Mouse (Mus musculus) left cerebral cortex, adult 8-10 months (tissue): Measurements from ENCODE around the gene Cetn4. TPM values are rescaled to one million over a fixed set of nuclear protein-coding genes. Genes with fewer than 3 reads are reported as not detected.

Source experiments
- DNase-seq, 2 experiments: peaks; one replicate each; pipeline ENCODE4 v3.0.0; 2022; ENCODE audit warnings: low spot score in 2 of 2
- total RNA-seq, 4 experiments: library from RNA; stranded (reverse); gene quantifications; 2 replicates each; pipeline ENCODE4 v1.2.4; 2022

Cetn4 gene
- 10 to 100 TPM; 12.1 to 12.7 (median 12.4) TPM for total RNA-seq

DNA sequence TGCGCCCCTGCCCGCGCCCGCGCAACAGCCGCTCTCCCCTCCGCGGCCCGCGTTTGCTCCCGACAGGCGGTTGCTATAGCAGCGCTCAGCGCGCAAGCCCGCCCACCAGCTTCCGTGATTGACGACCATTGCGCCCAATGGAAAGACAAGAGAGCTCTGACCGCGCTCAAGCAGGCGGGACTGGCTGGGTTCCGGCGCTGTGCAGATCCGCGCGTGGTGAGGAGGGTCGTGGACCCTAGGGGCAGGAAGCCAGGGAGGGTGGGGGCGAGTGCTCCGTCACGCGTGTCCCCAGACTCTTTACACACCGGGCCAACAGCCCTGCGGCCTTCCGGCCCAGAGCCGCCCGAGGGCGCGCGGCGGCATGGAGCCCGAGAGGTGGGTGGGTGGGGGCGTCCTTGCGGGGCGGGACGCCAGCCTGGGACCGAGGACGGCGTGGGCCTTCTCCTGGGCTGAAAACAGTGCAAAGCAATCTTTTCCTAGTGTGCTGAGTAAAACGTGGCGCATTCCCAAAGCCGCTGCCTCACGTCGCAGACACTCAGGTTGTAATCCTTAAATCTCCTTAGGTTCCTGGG, at the start of gene Cetn4, which contains the start of gene Bbs12:
TSS of gene Cetn4 (minus strand) at position 339 of the 572 bp plus-strand sequence.
TSS of gene Bbs12 (plus strand) at position 185 of the 572 bp plus-strand sequence.
- peak; percentile 89 to 99 for DNase-seq

DNA sequence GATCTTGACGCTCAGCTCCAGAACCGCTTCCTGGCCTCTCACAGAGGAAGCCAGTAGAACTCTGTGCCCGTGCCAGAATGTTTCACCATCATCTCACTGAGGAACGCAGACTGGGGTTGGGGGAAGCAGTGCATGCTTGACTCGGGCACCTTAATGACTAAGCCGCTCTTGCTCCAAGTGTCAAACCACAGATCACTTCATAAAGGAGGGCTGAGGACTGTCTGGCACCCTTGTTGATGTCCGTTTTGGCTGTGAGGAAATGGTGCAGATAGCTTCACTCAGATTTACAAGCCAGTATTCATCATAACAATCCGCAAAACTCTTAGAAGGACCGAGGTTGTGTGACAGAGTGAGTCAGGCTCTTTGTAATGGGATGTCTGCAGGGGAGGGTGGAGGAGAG, 48.2 kb upstream of the Cetn4 start:
- no peak for DNase-seq

DNA sequence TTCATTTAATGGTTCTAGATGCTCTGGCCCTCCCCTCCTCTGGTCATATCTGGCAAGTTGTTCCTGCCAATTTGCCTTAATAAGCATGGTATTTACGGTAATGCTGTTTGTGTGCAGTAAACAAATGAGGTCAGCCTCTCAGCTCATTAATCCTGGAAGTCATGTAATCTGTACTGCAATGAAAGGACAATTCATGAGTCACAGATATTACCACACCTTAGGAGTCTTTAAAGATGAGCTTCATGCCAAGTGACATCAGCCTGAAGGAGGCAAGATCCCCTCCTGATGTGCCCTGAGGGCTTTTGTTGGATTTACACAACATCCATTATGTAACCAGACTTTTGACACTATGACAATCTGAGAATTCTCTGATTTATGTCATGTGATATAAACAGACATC, 42.2 kb upstream of the Cetn4 start:
- no peak for DNase-seq

DNA sequence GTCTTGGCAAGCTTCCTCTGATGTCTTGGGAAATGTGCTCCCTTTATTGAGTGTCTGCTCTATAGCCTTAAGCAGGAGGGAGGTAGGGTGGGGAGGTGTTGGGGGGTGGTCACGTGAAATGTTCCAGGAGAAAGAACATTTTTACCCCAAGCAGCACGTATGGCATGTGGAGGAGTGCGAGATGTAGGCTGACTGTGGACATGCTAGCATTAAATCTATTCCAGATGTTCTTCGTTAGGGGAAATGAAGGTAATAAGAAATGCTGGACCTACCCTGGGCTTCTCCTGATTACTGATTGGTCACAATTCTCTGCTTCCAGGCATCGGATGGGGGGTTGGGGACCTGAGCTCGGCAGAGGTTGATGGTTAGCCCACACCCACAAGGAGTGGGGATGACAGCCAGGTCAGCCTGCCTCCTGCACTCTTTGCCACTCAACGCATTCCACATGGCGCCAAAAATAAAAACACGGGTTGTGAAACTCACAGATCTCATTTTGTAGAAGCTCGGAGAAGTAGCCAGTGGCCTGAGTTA, 41.5 kb upstream of the Cetn4 start:
- DNase-seq, result no peak

DNA sequence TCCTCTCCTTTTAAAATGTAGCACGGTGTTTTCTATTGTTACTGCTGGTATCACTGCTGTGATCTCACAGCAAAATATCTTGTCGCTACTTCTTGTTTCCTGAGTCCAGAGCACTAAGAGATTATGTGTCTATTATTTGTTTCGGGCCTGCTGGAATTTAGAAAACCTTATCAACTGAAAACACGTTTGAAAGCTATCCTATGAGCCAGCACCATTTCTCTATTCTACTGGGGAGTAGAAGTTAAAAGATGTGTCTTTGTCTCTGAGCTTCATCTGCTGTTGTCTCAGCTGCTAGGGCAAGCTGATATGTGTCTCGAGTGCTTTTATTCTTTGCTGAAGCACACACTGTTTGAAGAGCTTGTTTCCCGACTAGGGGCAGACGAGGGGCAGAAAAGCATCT, 37.9 kb upstream of the Cetn4 start:
- no peak for DNase-seq

DNA sequence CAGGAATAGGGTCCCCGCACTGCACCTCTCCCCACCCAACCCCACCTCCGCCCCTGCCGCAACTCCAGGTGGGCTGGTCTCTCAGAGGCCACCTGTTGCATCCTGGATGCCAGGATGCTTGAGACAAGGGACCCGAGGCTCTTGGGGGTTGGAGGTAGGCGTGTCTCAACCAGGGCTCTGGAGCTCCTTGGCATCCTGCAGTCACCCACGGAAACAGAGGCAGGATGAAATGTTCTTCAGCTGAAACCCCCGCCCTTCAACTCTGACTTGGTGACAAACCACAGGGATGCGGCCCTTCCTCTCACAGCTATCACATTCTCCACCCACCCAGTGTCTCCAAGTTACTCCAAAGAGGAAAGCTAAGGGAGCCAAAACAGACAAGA, 36.6 kb upstream of the Cetn4 start:
- no peak for DNase-seq

DNA sequence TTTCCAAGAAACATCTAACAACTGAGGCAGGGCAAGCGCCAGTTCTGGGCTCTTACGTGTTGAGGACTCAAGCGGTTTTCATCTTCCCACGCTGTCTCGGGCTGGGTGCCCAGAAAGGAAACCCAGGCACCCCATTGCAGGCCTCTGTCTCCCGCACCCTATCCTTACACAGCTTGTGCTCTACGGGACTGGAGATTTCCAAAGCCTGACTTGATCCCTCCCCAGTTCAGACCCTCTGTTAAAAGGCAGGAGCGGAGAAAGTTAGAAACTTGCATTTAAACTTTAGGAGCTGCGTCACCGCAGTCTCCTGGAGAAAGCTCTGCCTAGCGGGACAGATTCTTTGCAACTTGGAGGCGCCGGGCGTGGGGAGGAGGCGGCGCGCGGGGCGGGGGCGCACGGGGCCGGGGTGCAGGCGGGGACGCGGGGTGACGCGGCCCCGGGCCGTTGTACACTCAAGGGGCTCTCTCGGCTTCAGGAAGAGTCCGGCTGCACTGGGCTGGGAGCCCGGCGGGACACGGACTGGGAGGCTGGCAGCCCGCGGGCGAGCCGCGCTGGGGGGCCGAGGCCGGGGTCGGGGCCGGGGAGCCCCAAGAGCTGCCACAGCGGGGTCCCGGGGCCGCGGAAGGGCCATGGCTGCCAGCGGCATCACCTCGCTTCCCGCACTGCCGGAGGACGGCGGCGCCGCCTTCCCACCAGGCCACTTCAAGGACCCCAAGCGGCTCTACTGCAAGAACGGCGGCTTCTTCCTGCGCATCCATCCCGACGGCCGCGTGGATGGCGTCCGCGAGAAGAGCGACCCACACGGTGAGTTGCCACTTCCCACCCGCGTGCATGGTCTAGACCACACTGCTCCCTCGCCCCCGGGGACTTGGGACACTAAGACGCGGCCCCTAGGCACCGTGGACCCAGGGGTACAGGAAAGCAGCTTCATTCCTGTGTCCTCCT, 36.0 kb upstream of the Cetn4 start, which contains the start of gene Fgf2:
TSS of gene Fgf2 (plus strand) at position 126 of the 945 bp plus-strand sequence.
- peak; percentile 19 to 35 for DNase-seq

DNA sequence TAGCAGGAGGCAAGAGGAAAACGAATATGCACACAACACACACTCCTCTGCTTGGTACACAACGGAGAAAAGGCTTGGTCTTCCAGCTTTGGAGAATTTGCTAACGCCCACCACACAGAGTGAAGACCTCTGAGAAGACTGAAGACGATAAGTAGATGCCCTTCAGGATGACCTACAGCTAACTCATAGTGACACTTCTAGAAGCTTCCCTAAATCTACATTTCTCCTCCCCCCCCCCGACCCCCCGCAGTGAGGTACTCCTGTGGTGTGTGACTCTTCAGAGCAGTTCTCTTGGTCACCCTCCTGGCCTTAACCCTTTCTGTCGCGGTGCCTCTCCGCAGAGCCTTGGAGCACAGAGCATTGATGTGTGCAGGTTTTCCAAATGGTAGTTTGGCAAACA, 35.2 kb upstream of the Cetn4 start:
- no peak for DNase-seq

DNA sequence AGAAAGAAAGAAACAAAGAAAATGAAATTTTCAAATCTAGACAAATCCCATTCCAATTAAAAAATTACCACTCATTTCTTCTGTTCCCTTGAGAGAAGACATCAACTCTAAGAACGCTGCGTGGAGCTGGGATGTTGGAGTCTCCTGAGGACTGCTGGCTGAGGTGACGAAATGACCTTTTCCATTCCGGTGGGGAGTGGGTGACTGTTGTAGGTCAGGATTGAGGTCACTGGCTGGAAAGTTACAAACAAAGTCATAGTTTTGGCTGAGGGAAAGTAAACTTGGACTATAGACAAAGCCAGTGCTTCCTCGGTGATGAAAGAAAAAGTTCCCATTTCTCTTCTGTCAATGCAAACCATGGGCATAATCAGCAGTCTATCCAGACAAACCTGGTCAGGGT, 30.3 kb upstream of the Cetn4 start:
- DNase-seq, result no peak

DNA sequence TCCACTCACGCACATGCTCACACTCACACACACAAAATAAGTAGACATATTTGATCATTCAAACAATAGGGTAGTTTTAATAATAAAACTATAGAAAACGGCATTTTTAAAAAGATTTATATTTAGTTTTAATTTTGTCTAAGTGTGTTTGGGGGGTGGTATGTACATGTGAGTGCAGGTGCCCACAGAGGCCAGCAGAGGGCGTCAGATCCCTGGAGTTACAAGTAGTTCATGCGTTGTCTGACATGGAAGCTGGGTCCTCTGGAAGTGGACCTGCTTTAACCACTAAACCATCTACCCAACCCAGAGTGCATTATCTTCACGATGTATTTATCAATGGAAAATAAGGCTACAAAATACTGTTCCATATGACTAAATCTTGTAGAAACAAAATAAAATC, 28.6 kb upstream of the Cetn4 start:
- DNase-seq, result no peak

DNA sequence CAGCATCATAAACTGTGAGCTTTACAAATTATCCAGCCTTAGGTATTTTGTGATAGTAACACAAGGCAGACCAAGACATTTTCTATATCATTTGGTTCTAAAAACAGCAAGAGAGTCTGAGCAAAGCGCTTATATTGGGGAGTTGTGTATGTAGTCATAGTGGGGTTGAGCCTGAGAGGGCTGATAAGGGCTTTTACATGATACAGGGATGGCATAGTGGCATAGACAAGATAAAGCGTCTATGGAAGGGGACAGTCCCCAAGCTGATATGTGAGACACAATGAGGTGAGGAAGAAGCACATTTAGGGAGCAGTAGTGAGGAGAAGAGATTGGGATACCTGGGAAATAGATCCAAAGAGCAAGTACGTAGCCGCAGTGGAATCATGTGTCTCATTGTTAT, 21.5 kb upstream of the Cetn4 start:
- no peak for DNase-seq

DNA sequence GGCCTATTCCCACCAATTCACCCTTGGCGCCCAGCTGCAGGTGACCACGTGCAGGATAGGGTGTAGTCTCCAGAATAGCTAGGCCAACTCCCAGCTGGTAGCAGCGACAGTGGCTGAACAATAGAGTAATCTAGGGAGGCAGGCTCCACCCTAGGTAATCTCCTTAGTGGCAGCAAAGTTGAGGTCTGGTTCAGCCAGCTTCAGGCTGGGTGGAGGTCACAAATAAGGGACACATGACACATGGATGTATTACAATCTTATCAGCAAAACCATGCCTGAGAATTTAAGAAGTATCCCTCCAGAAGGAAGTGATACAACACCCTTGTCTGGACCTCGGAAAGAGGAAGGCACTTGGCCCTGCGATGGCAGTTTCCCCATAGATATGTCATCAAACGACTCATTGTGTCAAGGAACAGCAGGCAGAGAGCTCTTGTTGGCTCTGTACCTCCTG, 19.5 kb upstream of the Cetn4 start:
- no peak for DNase-seq

DNA sequence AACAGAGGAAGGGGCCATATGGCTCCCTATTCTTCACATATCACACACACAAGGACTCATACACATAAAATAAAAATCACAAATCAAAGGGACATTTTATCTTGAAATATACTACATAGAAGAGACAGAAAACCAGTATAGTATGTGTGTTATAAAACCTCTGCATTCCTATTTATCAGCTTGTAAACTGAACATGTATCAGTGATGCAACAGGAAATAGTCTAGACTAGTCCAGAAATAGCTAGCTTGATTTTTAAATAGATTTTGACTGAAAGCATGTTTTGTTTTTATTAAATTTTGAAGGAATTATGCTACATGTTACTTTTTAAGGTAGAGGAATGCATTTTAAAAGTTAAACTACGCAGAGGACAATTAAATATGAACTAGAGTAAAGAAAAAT, 17.5 kb upstream of the Cetn4 start:
- no peak for DNase-seq

DNA sequence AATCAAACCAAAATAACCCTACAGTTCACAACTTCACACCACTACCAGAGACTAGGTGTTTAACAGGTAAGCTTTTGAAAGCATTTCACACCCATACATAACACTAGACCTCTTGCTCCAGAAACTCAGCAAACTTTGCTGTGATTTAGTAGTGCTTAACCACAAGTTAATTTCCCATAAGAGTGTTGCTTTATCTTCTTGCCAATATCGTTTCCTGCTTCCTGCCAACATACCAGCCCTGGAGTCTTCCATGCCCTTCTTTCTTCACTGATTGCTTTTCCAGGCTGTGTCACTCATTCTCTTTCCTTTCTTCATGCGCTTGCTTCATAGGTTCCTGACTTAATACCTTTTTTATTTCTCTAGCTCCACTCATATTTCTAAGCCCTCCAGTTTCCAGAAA, 16.0 kb upstream of the Cetn4 start:
- DNase-seq, result no peak

DNA sequence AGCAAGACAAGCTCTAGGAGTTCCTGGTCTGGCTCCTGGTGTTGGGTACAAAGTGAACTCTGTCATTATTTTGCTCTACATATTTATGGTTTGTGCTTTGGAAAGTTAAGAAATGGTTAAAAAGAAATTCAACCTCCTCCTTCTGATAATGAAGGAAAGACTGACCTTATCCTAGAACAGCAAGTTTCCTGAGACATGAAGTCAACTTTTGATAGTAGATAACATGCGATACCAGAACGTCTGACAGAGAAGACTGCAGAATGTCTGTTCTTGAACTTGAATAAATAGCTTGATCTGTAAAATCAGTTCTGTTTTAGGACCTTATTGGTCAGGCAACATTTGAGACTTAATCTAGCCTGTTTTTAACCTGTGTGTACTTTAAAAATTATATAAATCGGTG, 14.1 kb upstream of the Cetn4 start:
- DNase-seq, result no peak

DNA sequence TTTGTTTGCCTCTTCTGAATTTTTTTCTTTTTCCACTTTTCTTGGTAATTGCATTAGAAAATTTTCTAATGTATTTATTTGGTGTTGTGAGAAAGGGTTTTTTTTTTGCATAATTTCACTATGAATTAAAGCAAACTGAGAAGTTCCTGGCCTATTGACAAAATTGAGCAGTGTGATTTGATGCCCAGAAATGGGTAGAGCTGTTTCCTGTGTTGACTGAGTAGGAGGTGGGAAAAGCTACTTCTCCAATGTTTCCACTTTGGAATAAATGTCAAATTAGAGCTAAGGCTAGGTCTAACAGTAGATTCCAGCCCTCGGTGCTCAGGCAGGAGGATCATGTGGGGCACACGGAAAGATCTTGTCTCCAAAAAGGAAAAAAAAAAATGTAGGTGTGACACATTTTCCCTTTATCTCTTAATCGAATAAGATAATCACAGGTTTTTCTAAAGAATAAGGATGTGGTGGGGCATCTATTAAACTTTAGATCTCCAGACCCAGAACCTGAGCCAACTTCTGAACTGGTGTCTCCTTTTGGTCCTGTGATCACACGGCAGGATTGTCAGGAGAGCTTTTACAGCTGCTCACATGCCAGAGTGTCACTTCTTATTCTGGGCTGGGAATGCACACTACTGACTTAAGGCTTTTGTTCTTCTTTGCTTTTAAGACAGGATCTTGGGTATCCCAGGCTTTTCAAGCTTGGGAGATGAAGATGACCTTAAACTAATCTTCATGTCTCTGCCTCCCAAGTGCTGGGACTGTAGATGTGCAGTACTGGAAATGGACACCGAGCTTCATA, 13.0 kb upstream of the Cetn4 start:
- no peak for DNase-seq

DNA sequence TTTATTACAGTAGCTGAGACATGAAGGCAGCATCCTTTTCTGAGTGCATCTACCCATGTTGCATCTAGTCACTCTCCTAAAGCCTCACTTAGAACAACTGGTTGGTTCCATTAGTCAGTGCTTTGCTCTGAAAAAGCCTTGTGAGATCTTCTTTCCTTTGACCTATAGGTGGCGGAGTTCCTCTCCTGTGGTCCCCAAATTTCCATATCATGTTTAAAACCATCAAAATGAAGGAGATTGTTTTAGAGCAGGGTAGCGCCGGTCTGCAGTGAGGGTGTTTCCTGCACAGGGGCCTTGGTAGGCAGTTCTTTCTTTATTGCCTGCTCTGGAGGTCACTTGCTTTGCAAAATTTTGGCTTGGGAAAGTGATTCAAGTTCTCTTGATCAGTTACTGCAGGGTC, 11.8 kb upstream of the Cetn4 start:
- no peak for DNase-seq

DNA sequence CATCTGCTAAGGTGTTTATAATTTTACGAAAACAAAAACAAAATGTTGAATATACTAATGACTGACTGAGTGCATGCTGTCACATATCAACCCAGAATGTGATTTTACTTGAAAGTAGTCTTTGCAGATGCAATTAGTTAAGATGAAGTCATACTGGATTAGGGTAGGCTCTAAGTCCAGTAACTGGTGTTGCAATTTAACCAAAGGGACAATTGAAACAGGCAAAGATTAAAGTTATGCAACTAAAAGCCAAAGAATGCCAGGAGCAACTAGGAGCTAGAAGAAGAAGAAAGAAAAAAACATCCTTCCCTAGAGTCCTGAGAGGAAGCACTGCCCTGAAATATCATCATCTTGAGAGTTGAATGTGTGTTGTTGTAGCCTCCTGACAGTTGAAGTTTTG, 3.7 kb upstream of the Cetn4 start:
- no peak for DNase-seq

DNA sequence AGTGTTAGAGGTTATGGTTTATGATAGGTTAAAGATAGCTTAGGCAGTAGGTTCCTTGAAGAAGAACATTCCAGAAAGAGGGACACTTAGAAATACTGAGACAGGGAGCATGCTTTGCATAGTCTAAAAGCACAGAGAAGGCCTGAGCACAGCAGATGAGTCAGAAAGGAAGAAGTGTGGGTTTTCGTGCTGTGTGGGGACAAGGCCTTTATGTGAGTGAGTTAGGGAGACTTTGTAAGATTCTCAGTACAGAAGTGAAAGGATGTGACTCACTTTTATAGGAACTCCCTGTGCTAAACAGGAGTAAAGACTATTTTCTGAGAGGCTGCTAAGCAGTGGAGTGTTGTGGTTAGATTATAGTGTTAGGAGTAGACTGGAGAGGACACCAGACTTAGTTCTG, 863 bp upstream of the Cetn4 start:
- peak in 1 of 2 experiments; percentile 57 for DNase-seq

DNA sequence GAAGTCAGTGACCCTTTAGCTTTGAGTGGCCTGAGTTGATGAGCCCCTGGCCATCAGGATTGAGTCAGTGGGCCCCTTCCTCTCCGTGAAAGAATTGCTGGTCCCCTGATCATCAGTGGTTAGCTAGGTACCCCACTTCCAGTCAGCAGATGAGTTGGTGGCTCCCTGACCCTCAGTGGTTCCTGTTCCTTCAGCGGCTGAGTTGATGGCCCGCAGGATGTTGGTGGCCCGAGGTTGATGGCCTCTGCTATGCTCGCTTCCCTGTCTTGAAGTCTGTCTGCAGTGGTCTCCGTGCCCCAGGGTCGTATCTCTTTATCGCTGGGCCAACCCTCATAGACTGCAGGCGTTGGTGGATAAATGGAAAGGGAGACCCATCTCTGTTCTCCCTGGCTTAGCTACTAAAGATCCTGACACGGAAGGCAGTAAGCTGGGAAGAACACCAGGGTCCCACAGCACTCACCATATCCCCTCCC, 575 bp downstream of the Cetn4 start:
- DNase-seq, result no peak

DNA sequence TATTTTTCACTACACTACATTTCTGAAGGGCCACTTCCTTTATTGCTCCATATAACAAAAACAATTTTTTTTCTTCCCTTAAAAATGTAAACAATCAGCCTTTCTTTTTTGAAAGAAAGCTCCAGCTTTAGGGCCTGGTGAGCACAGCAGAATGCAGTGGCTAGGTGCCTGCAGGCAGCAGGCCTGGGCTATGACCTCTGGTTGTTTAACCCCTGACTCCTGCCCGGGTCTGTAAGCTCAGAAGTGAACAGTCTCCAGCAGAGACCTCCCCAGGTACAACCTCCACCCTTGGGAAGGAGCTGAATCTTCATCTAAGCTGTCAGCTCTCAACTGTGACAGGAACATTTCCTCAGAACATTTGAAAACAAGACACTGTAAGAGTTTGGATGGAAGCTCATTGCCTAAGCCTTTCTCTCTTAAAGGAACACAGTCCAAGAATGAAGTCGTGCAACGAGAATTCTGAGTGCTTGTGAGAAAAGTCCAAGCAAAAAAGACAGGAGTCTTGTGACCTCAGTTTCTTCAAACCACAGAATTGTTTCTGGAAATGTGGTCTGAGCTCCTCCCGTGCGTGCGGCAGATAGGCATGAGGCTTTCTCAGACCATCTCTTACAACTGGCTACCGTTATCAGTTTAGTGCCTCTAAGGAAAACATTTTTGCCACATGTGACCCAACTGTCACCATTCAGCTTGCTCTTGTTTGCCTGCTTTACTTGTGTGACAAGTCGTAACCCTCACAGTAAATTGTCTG, 8.9 kb downstream of the Cetn4 start:
- DNase-seq, result no peak
